Mouse (Mus musculus) kidney, postnatal 0 days (tissue): Measurements from ENCODE around the gene Cct2. TPM values are rescaled to one million over a fixed set of nuclear protein-coding genes. Genes with fewer than 3 reads are reported as not detected.
A peak's percentile ranks its signal among the peaks of the same experiment; 100 is the strongest.

Experiments used
- ATAC-seq: fragments of 200-750 bp; cut with Nextera tagmentation; replicated peaks from 2 replicates; pipeline ENCODE4 v1.8.0; 2017; ENCODE audit warnings: low read depth, moderate number of reproducible peaks, moderate TSS enrichment, moderate library complexity; ENCODE audit not compliant: low FRiP score
- DNase-seq: peaks from one replicate; pipeline ENCODE4 v3.0.0-alpha.2; 2016; ENCODE audit warnings: low spot score
- H3K27ac ChIP-seq: fragments of 300-500 bp; sonication (generic); 2 replicates; pipeline ENCODE4 v1.5.1; 2014; ENCODE audit warnings: mild to moderate bottlenecking
- H3K27me3 ChIP-seq: fragments of 300-500 bp; sonication (generic); 2 replicates; pipeline ENCODE4 v1.6.1; 2014; ENCODE audit warnings: low read length, mixed read lengths; ENCODE audit not compliant: insufficient read depth
- H3K36me3 ChIP-seq: fragments of 300-500 bp; sonication (generic); 2 replicates; pipeline ENCODE4 v1.6.1; 2014; ENCODE audit warnings: low read length, mixed read lengths; ENCODE audit not compliant: insufficient read depth
- H3K4me1 ChIP-seq: fragments of 300-500 bp; sonication (generic); replicated peaks from 2 replicates; pipeline ENCODE4 v1.6.1; 2014; ENCODE audit warnings: antibody characterized with exemption, low read length, mixed read lengths; ENCODE audit not compliant: insufficient read depth
- H3K4me2 ChIP-seq: fragments of 300-500 bp; sonication (generic); 2 replicates; pipeline ENCODE4 v1.6.1; 2014; ENCODE audit warnings: mild to moderate bottlenecking, low read length, moderate library complexity, mixed read lengths
- H3K4me3 ChIP-seq: fragments of 300-500 bp; sonication (generic); replicated peaks from 2 replicates; pipeline ENCODE4 v1.5.1; 2014; ENCODE audit warnings: low read depth, low read length
- H3K9ac ChIP-seq: fragments of 300-500 bp; sonication (generic); 2 replicates; pipeline ENCODE4 v1.6.1; 2014; ENCODE audit warnings: low read depth, low read length
- H3K9me3 ChIP-seq: fragments of 300-500 bp; sonication (generic); replicated peaks from 2 replicates; pipeline ENCODE4 v1.6.1; 2016; ENCODE audit warnings: low read length, inconsistent platforms, mixed read lengths
- CTCF ChIP-seq: IDR thresholded peaks from 2 replicates; pipeline ENCODE4 v1.5.1; 2016; ENCODE audit warnings: antibody characterized with exemption, low read depth, mild to moderate bottlenecking, moderate library complexity
- WGBS: fragments of 180-500 bp; shearing (Covaris S2); extraction: QIAGEN DNeasy Blood & Tissue Kit; methylation state at CpG from one replicate; pipeline ENCODE4 v1.1.7; 2014; 5-methylcytosine and 5-hydroxymethylcytosine counted together
- polyA plus RNA-seq: library from polyadenylated mRNA; unstranded; fragments of >200 nt; fragmentation: Nextera tagmentation; extraction: Ambion mirVana; gene quantifications from 2 replicates; pipeline ENCODE4 v1.2.1, GENCODE M21; 2015

Cct2 gene
- polyA plus RNA-seq, 1 experiment from 2014 or later = 183 TPM

DNA sequence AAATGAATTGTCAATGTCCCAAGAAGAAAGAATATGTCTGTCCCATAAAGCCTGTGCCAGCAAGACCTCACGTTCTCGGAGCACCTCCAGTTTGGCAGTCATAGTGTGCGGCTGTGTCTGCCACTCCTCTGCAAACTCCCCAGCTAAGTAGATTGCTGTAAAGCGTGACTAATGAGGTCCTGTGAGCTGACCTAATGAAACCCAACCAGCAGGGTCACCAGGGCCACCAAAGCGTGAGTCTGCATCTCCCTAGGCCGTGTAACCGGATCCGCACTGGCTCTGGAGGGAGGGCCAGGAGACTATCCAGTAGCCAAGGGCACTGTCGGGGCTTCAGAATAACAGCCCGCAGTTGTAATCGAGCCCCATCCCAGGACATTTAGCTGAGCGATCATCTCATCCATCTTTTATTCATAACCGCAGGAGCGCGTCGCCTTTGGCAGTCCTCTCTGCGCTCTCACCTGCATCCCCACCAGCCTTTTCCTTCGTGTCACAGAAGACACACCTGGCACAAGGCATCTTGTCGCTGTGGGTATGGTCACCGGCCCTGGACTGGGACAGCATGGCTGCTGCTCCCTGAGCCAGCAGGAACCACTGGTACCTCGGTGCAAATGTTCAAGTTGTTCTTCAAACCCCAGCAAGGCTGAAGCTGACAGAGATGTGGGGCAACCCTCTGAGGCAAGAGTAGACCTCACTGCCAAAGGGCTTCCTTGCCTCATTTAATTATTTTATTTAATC is 42.4 kb downstream of the Cct2 start:
- H3K4me1 ChIP-seq = 0 out of 2 replicates have a peak, but pooled peaks cover 4% of the 10 kb centered on the region
- H3K27me3 ChIP-seq = peaks cover 14% of the 10 kb centered on the region; the same call in 1 of the 2 replicates
- H3K9ac ChIP-seq = no peak overlapping the region
- no peaks in the 10 kb centered on the region for H3K36me3 ChIP-seq
- peak; percentile 94 for ATAC-seq
- 0 out of 2 replicates have a peak overlapping the region, but pooled peaks have one; percentile 16 for H3K4me2 ChIP-seq
- TF ChIP-seq CTCF = no peak
- peak; percentile 84 for DNase-seq
- WGBS = 7% methylated on average over 21 of the region's 21 CpGs
- H3K4me3 ChIP-seq = no peak overlapping the region
- H3K9me3 ChIP-seq = no peaks in the 10 kb centered on the region
- H3K27ac ChIP-seq = no peak overlapping the region

DNA sequence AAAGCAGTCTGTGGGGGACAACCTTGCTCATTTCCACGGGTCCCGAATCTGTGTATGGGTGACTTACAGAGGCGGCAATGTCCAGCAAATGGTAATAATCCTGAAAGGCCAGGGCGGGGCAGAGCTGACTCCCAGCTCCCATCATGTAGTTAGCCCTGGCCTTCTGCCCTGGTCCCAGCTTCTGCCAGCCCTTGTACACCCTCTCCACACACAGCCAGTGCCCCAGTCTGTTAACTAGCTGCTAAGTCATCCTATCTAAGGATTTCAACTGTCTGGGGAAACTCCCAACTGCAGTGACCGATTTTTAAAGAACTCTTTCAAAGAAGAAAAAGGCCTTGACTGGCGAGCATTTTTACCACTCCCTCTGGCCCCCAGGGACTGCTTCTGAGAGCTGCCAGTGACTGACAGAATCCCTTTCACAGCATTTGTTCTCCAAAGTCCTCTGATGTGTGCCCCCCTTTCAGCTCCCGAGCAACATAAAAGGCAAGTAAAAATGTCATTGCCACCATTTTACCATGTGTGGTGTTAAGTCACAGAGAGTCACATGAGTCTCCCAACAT is 45.3 kb downstream of the Cct2 start:
- Histone ChIP-seq H3K9me3 (no peaks in the 10 kb centered on the region), H3K4me3 (no peak overlapping the region), H3K36me3 (no peaks in the 10 kb centered on the region), H3K9ac (no peak overlapping the region), H3K4me1 (0 out of 2 replicates have a peak, but pooled peaks cover 4% of the 10 kb centered on the region), H3K4me2 (no peak overlapping the region), H3K27ac (no peak overlapping the region), H3K27me3 (peaks cover 4% of the 10 kb centered on the region; the same call in 1 of the 2 replicates)
- ATAC-seq (no peak), DNase-seq (no peak)
- WGBS = 50% methylated on average over 7 of the region's 7 CpGs
- TF ChIP-seq CTCF = no peak

DNA sequence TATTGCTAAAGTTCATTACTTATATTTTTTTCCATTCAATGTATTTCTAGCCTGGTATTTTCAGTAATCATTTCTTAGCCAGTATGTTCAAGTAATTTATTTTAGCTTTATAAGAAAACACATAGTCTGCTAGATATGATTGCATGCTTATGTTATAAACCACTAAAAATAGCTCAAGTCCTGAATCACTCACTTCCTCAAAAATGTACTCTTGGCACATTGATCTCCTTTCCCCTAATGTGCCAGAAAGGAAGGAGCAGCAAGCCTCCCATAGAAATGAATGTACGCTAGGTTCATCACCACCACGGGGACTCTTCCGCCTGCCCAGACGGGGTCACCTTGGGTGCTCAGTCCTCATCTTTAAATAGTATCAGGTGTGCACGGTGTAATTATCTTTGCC is 49.0 kb downstream of the Cct2 start:
- ATAC-seq = no peak
- H3K27ac ChIP-seq = no peak overlapping the region
- no peaks in the 10 kb centered on the region for H3K36me3 ChIP-seq
- WGBS = 78% methylated on average over 5 of the region's 5 CpGs
- peak; percentile 46 for DNase-seq
- no peak overlapping the region for H3K9ac ChIP-seq
- no peak overlapping the region for H3K4me2 ChIP-seq
- no peaks in the 10 kb centered on the region for H3K27me3 ChIP-seq
- H3K4me3 ChIP-seq = no peak overlapping the region
- no peaks in the 10 kb centered on the region for H3K4me1 ChIP-seq
- H3K9me3 ChIP-seq = no peaks in the 10 kb centered on the region
- TF ChIP-seq CTCF = no peak

DNA sequence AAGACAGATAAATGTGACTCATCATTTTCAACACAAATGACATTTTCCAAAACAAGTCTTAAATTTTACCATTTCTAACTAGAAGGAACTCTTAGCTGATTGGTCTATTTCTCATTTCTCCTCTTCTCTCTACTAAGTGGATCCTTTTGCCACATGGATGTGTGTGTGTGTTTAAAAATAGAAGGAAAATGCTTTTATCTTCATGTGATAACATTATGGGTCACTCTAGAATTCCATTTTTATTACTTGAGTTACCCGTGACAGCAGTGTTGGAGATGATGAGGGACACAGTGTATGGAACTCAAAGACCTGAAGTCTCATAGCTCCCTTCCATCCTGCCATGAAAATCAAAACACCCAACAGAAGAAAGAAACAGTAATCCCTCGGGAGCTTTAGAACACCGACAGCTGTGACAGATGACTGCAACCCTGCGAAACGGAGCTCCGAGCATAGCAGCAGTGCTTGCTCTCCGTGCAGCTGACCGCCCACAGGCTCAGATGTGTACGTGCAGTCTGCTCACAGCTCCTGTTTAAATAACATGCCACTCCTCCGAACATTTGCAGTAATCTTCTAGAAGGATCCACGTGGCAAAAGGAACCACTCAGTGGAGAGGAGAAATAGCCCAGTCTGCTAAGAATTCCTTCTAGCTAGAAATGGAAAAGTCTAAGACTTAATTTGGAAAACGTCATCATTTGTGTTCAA is 49.8 kb downstream of the Cct2 start:
- Histone ChIP-seq H3K36me3 (no peaks in the 10 kb centered on the region), H3K27me3 (no peaks in the 10 kb centered on the region), H3K9ac (no peak overlapping the region), H3K4me3 (no peak overlapping the region), H3K4me2 (peak overlapping the region; percentile 38), H3K4me1 (no peaks in the 10 kb centered on the region), H3K27ac (no peak overlapping the region), H3K9me3 (no peaks in the 10 kb centered on the region)
- WGBS = 10% methylated on average over 12 of the region's 12 CpGs
- TF ChIP-seq CTCF = peak; percentile 22; the same call in 1 of the 2 replicates
- DNase-seq = peak; percentile 84
- peak; percentile 84 for ATAC-seq

DNA sequence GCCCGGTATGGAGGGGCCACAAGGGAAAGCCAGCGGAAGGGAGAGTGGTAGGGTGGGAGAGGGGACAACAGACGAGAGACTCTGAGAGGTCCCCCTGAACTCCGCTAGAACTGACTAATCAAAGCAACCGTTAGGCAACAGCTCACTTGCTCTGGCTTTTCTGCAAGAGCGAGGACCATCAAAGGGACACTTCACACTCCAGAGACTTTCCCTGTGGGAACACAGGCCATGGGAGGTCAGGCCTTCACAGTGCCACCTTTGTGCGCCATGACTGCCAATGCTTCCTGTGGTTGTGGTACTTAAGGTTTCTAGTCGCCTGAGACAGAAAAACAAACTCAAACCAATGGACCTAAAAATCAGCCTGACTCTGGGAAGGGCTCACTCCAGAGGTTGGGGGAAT is 52.6 kb downstream of the Cct2 start:
- no peak for TF ChIP-seq CTCF
- ATAC-seq = peak; percentile 14; the same call in 1 of the 2 replicates

DNA sequence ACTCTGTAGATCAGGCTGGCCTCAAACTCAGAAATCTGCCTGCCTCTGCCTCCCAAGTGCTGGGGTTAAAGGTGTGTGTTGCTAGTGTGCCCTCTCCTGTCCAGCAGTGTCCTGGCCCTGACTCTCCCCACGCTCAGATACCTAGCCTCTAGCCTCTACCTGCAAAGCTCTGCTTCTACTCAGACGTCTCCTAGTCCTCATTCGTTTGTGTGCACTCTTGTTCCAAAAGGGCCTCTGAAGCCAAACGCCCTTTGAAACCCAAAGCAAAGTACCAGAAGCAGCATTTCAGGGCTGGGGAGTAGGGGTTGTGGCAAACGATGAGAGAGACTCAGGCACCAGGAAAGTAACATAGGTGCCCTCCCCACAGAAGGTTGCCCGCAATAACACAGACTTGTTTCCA is 53.9 kb downstream of the Cct2 start:
- no peak for ATAC-seq
- 76% methylated on average over 6 of the region's 6 CpGs for WGBS
- Histone ChIP-seq H3K4me2 (no peak overlapping the region), H3K36me3 (no peaks in the 10 kb centered on the region), H3K27ac (no peak overlapping the region), H3K4me1 (no peaks in the 10 kb centered on the region), H3K27me3 (no peaks in the 10 kb centered on the region), H3K9me3 (no peaks in the 10 kb centered on the region), H3K4me3 (no peak overlapping the region), H3K9ac (no peak overlapping the region)
- DNase-seq = no peak
- no peak for TF ChIP-seq CTCF

More for the DNA sequence above, 52.6 kb downstream of the Cct2 start:
- Histone ChIP-seq H3K27me3 (no peaks in the 10 kb centered on the region), H3K36me3 (no peaks in the 10 kb centered on the region), H3K9ac (no peak overlapping the region), H3K4me1 (no peaks in the 10 kb centered on the region), H3K4me3 (no peak overlapping the region), H3K4me2 (no peak overlapping the region), H3K9me3 (no peaks in the 10 kb centered on the region), H3K27ac (no peak overlapping the region)
- DNase-seq = peak; percentile 25
- WGBS = 39% methylated on average over 8 of the region's 8 CpGs
